Mouse (Mus musculus): ENCODE results near the gene Mpv17. TPM values are rescaled to one million over a fixed set of nuclear protein-coding genes. Genes with fewer than 3 reads are reported as not detected.

Mpv17 gene
- total and polyA plus RNA-seq, 3 experiments: 71.0 to 127 (median 72.1) TPM

GRCm38 (mm10) chr5:31105814-31106335, 48.2 kb downstream of the Mpv17 start, which contains the start of gene Dnajc5g:
TSS of gene Dnajc5g (plus strand) at chr5:31106285.
- no peak for DNase-seq

- DNase-seq: no peak
These were observed 58.2 kb downstream of the Mpv17 start for GRCm38 (mm10) chr5:31095711-31096480.

GRCm38 (mm10) chr5:31094799-31095691, 59.0 kb downstream of the Mpv17 start:
- DNase-seq: peak; percentile 68

GRCm38 (mm10) chr5:31094100-31094798, 59.8 kb downstream of the Mpv17 start:
- DNase-seq: no peak

GRCm38 (mm10) chr5:31093151-31094041, 60.7 kb downstream of the Mpv17 start:
- DNase-seq: peak; percentile 72

GRCm38 (mm10) chr5:31092231-31092975, 61.6 kb downstream of the Mpv17 start:
- DNase-seq: no peak

Other genes starting within 250 kb of the Mpv17 start
- 100 to 1,000 TPM; 256 to 264 TPM for gene Ost4, start 246.5 kb downstream of the Mpv17 start, total RNA-seq (2021)
- gene Ost4, start 246.5 kb downstream of the Mpv17 start, polyA plus RNA-seq (2012; rRNA removed): 120 and 143 TPM in 2 replicates
- 10 to 100 TPM; 40.3 to 62.0 TPM for gene Emilin1, start 240.8 kb downstream of the Mpv17 start, total RNA-seq (2021)
- gene Emilin1, start 240.8 kb downstream of the Mpv17 start, polyA plus RNA-seq (2012; rRNA removed): 64.1 and 75.1 TPM in 2 replicates
- 10 to 100 TPM; 37.2 to 44.3 TPM for gene Khk, start 232.8 kb downstream of the Mpv17 start, total RNA-seq (2021)
- 43.9 and 60.3 TPM in 2 replicates for gene Khk, start 232.8 kb downstream of the Mpv17 start, polyA plus RNA-seq (2012; rRNA removed)
- gene Cgref1, start 208.7 kb downstream of the Mpv17 start, total RNA-seq (2021): 1 to 10 TPM in 1 of 2 experiments, under 1 TPM in 1; 0.58 to 2.5 TPM
- gene Cgref1, start 208.7 kb downstream of the Mpv17 start, polyA plus RNA-seq (2012; rRNA removed): 1.5 and 2.0 TPM in 2 replicates
- gene Preb, start 193.9 kb downstream of the Mpv17 start, total RNA-seq (2021): 100 to 1,000 TPM; 119 to 126 TPM
- 284 TPM in 2 replicates for gene Preb, start 193.9 kb downstream of the Mpv17 start, polyA plus RNA-seq (2012; rRNA removed)
- gene Tcf23, start 185.6 kb downstream of the Mpv17 start, total RNA-seq (2021): 1 to 10 TPM; 1.3 TPM
- gene Tcf23, start 185.6 kb downstream of the Mpv17 start, polyA plus RNA-seq (2012; rRNA removed): 0.77 and 0.78 TPM in 2 replicates
- gene Atraid, start 105.9 kb downstream of the Mpv17 start, total RNA-seq (2021): 100 to 1,000 TPM; 117 to 125 TPM
- 101 and 114 TPM in 2 replicates for gene Atraid, start 105.9 kb downstream of the Mpv17 start, polyA plus RNA-seq (2012; rRNA removed)
- 10 to 100 TPM; 27.7 to 39.6 TPM for gene Slc5a6, start 105.3 kb downstream of the Mpv17 start, total RNA-seq (2021)
- gene Slc5a6, start 105.3 kb downstream of the Mpv17 start, polyA plus RNA-seq (2012; rRNA removed): 88.3 and 93.5 TPM in 2 replicates
- gene Cad, start 99.5 kb downstream of the Mpv17 start, total RNA-seq (2021): 10 to 100 TPM; 17.5 to 33.1 TPM
- 43.2 and 48.0 TPM in 2 replicates for gene Cad, start 99.5 kb downstream of the Mpv17 start, polyA plus RNA-seq (2012; rRNA removed)
- not detected for gene Dnajc5g, start 48.0 kb downstream of the Mpv17 start, total RNA-seq (2021)
- gene Dnajc5g, start 48.0 kb downstream of the Mpv17 start, polyA plus RNA-seq (2012; rRNA removed): not detected in 2 replicates
- not detected for gene Slc30a3, start 46.0 kb downstream of the Mpv17 start, total RNA-seq (2021)
- gene Slc30a3, start 46.0 kb downstream of the Mpv17 start, polyA plus RNA-seq (2012; rRNA removed): not detected in 2 replicates
- not detected for gene Trim54, start 37.5 kb downstream of the Mpv17 start, total RNA-seq (2021)
- not detected in 2 replicates for gene Trim54, start 37.5 kb downstream of the Mpv17 start, polyA plus RNA-seq (2012; rRNA removed)
- gene Ucn, start 15.4 kb downstream of the Mpv17 start, total RNA-seq (2021): not detected
- gene Ucn, start 15.4 kb downstream of the Mpv17 start, polyA plus RNA-seq (2012; rRNA removed): not detected in 2 replicates
- 1 to 10 TPM; 1.1 to 1.4 TPM for gene Gm29609, start 25.7 kb upstream of the Mpv17 start, total RNA-seq (2021)
- gene Gm29609, start 25.7 kb upstream of the Mpv17 start, polyA plus RNA-seq (2012; rRNA removed): 0.52 and 0.94 TPM in 2 replicates
- gene Gtf3c2, start 25.9 kb upstream of the Mpv17 start, total RNA-seq (2021): 10 to 100 TPM; 51.9 to 67.4 TPM
- 34.8 and 47.8 TPM in 2 replicates for gene Gtf3c2, start 25.9 kb upstream of the Mpv17 start, polyA plus RNA-seq (2012; rRNA removed)
- 100 to 1,000 TPM in 1 of 2 experiments, 10 to 100 TPM in 1; 85.7 to 115 TPM for gene Snx17, start 39.0 kb upstream of the Mpv17 start, total RNA-seq (2021)
- 85.1 and 92.2 TPM in 2 replicates for gene Snx17, start 39.0 kb upstream of the Mpv17 start, polyA plus RNA-seq (2012; rRNA removed)
- 10 to 100 TPM; 39.5 to 45.7 TPM for gene Eif2b4, start 39.2 kb upstream of the Mpv17 start, total RNA-seq (2021)
- 26.8 and 35.7 TPM in 2 replicates for gene Eif2b4, start 39.2 kb upstream of the Mpv17 start, polyA plus RNA-seq (2012; rRNA removed)
- 10 to 100 TPM; 28.5 to 29.5 TPM for gene Zfp513, start 48.1 kb upstream of the Mpv17 start, total RNA-seq (2021)
- gene Zfp513, start 48.1 kb upstream of the Mpv17 start, polyA plus RNA-seq (2012; rRNA removed): 75.5 and 77.8 TPM in 2 replicates
- 100 to 1,000 TPM; 105 TPM for gene Ppm1g, start 66.4 kb upstream of the Mpv17 start, total RNA-seq (2021)
- 174 and 197 TPM in 2 replicates for gene Ppm1g, start 66.4 kb upstream of the Mpv17 start, polyA plus RNA-seq (2012; rRNA removed)
- 10 to 100 TPM; 78.2 to 84.9 TPM for gene Nrbp1, start 86.6 kb upstream of the Mpv17 start, total RNA-seq (2021)
- 180 and 229 TPM in 2 replicates for gene Nrbp1, start 86.6 kb upstream of the Mpv17 start, polyA plus RNA-seq (2012; rRNA removed)
- gene Gm9970, start 87.0 kb upstream of the Mpv17 start, total RNA-seq (2021): not detected
- gene Gm9970, start 87.0 kb upstream of the Mpv17 start, polyA plus RNA-seq (2012; rRNA removed): 3.7 and 3.9 TPM in 2 replicates
- gene Krtcap3, start 97.4 kb upstream of the Mpv17 start, total RNA-seq (2021): 1 to 10 TPM; 2.2 to 4.5 TPM
- 13.3 and 13.6 TPM in 2 replicates for gene Krtcap3, start 97.4 kb upstream of the Mpv17 start, polyA plus RNA-seq (2012; rRNA removed)
- gene Ift172, start 136.9 kb upstream of the Mpv17 start, total RNA-seq (2021): 10 to 100 TPM; 28.9 to 38.1 TPM
- gene Ift172, start 136.9 kb upstream of the Mpv17 start, polyA plus RNA-seq (2012; rRNA removed): 29.5 and 30.1 TPM in 2 replicates
- 10 to 100 TPM; 11.1 to 20.8 TPM for gene Fndc4, start 141.8 kb upstream of the Mpv17 start, total RNA-seq (2021)
- gene Fndc4, start 141.8 kb upstream of the Mpv17 start, polyA plus RNA-seq (2012; rRNA removed): 25.0 and 28.6 TPM in 2 replicates
- under 1 TPM in 1 of 2 experiments, not detected in 1; 0.61 TPM for gene Gckr, start 143.2 kb upstream of the Mpv17 start, total RNA-seq (2021)
- 0.13 and 0.20 TPM in 2 replicates for gene Gckr, start 143.2 kb upstream of the Mpv17 start, polyA plus RNA-seq (2012; rRNA removed)